Mouse (Mus musculus) embryonic facial prominence, embryonic 15.5 days (tissue): ENCODE results near the gene Pde10a. TPM values are rescaled to one million over a fixed set of nuclear protein-coding genes. Genes with fewer than 3 reads are reported as not detected.
A peak's percentile ranks its signal among the peaks of the same experiment; 100 is the strongest.

Experiments
- ATAC-seq: fragments of 200-750 bp; cut with Nextera tagmentation; 2 replicates; pipeline ENCODE4 v1.8.0; 2017; ENCODE audit warnings: low read depth, moderate TSS enrichment; ENCODE audit not compliant: insufficient number of reproducible peaks, low FRiP score, low TSS enrichment
- H3K27ac ChIP-seq: fragments of 300-500 bp; sonication (generic); replicated peaks from 2 replicates; pipeline ENCODE4 v1.5.1; 2015; ENCODE audit warnings: mild to moderate bottlenecking, inconsistent platforms
- H3K27me3 ChIP-seq: fragments of 300-500 bp; sonication (generic); 2 replicates; pipeline ENCODE4 v1.6.1; 2015; ENCODE audit warnings: inconsistent platforms
- H3K36me3 ChIP-seq: fragments of 300-500 bp; sonication (generic); 2 replicates; pipeline ENCODE4 v1.6.1; 2015; ENCODE audit warnings: mild to moderate bottlenecking, inconsistent platforms
- H3K4me1 ChIP-seq: fragments of 300-500 bp; sonication (generic); 2 replicates; pipeline ENCODE4 v1.6.1; 2015; ENCODE audit warnings: inconsistent platforms
- H3K4me2 ChIP-seq: fragments of 300-500 bp; sonication (generic); replicated peaks from 2 replicates; pipeline ENCODE4 v1.6.1; 2015; ENCODE audit warnings: mild to moderate bottlenecking, inconsistent platforms
- H3K4me3 ChIP-seq: fragments of 300-500 bp; sonication (generic); replicated peaks from 2 replicates; pipeline ENCODE4 v1.5.1; 2015; ENCODE audit warnings: mild to moderate bottlenecking, inconsistent platforms
- H3K9ac ChIP-seq: fragments of 300-500 bp; sonication (generic); 2 replicates; pipeline ENCODE4 v1.6.1; 2015; ENCODE audit warnings: inconsistent platforms
- H3K9me3 ChIP-seq: fragments of 300-500 bp; sonication (generic); replicated peaks from 2 replicates; pipeline ENCODE4 v1.6.1; 2016; ENCODE audit warnings: inconsistent platforms
- WGBS: fragments of 180-500 bp; shearing (Covaris S2); methylation state at CpG from one replicate; pipeline ENCODE4 v1.1.7; 2015; 5-methylcytosine and 5-hydroxymethylcytosine counted together
- polyA plus RNA-seq: library from polyadenylated mRNA; unstranded; fragments of >200 nt; fragmentation: Nextera tagmentation; extraction: Ambion mirVana; gene quantifications from 2 replicates; pipeline ENCODE4 v1.2.1, GENCODE M21; 2015

Pde10a gene
- polyA plus RNA-seq, 1 experiment from 2014 or later: 3.0 TPM

- H3K9me3 ChIP-seq: no peaks in the 10 kb centered on the region
- H3K9ac ChIP-seq: no peak overlapping the region
- ATAC-seq: no peak
- H3K4me3 ChIP-seq: no peak overlapping the region
- no peak overlapping the region for H3K27ac ChIP-seq
- no peaks in the 10 kb centered on the region for H3K27me3 ChIP-seq
- H3K36me3 ChIP-seq: no peaks in the 10 kb centered on the region
- no peak overlapping the region for H3K4me2 ChIP-seq
- H3K4me1 ChIP-seq: no peaks in the 10 kb centered on the region
- 85% methylated on average over 6 of the region's 6 CpGs for WGBS
Observed at GRCm38 (mm10) chr17:8554219-8554618, 29.0 kb downstream of the Pde10a start.

GRCm38 (mm10) chr17:8555785-8556184 is 30.6 kb downstream of the Pde10a start:
- Histone ChIP-seq H3K4me1 (no peaks in the 10 kb centered on the region), H3K9me3 (no peaks in the 10 kb centered on the region), H3K27me3 (no peaks in the 10 kb centered on the region), H3K4me2 (no peak overlapping the region), H3K27ac (no peak overlapping the region), H3K36me3 (no peaks in the 10 kb centered on the region), H3K4me3 (no peak overlapping the region), H3K9ac (no peak overlapping the region)
- ATAC-seq: no peak
- WGBS: 72% methylated on average over 9 of the region's 9 CpGs

GRCm38 (mm10) chr17:8556223-8556622 is 31.1 kb downstream of the Pde10a start:
- 80% methylated on average over 6 of the region's 6 CpGs for WGBS
- H3K4me1 ChIP-seq: no peaks in the 10 kb centered on the region
- H3K4me3 ChIP-seq: no peak overlapping the region
- no peak overlapping the region for H3K9ac ChIP-seq
- H3K36me3 ChIP-seq: no peaks in the 10 kb centered on the region
- no peak for ATAC-seq
- no peaks in the 10 kb centered on the region for H3K27me3 ChIP-seq
- no peak overlapping the region for H3K4me2 ChIP-seq
- H3K27ac ChIP-seq: no peak overlapping the region
- H3K9me3 ChIP-seq: no peaks in the 10 kb centered on the region

GRCm38 (mm10) chr17:8557926-8558325 is 32.8 kb downstream of the Pde10a start:
- no peaks in the 10 kb centered on the region for H3K36me3 ChIP-seq
- WGBS: 70% methylated on average over 8 of the region's 8 CpGs
- no peaks in the 10 kb centered on the region for H3K9me3 ChIP-seq
- no peak overlapping the region for H3K4me2 ChIP-seq
- no peak overlapping the region for H3K27ac ChIP-seq
- no peak overlapping the region for H3K4me3 ChIP-seq
- no peaks in the 10 kb centered on the region for H3K4me1 ChIP-seq
- no peaks in the 10 kb centered on the region for H3K27me3 ChIP-seq
- no peak overlapping the region for H3K9ac ChIP-seq
- no peak for ATAC-seq

- Histone ChIP-seq H3K27me3 (no peaks in the 10 kb centered on the region), H3K4me3 (no peak overlapping the region), H3K9me3 (no peaks in the 10 kb centered on the region), H3K4me2 (no peak overlapping the region), H3K4me1 (no peaks in the 10 kb centered on the region), H3K9ac (no peak overlapping the region), H3K36me3 (no peaks in the 10 kb centered on the region), H3K27ac (no peak overlapping the region)
- 76% methylated on average over 14 of the region's 14 CpGs for WGBS
- no peak for ATAC-seq
Observed at GRCm38 (mm10) chr17:8562101-8562885, 37.1 kb downstream of the Pde10a start.

- no peaks in the 10 kb centered on the region for H3K27me3 ChIP-seq
- H3K4me3 ChIP-seq: no peak overlapping the region
- H3K4me2 ChIP-seq: no peak overlapping the region
- H3K36me3 ChIP-seq: no peaks in the 10 kb centered on the region
- no peaks in the 10 kb centered on the region for H3K9me3 ChIP-seq
- H3K27ac ChIP-seq: no peak overlapping the region
- ATAC-seq: no peak
- no peaks in the 10 kb centered on the region for H3K4me1 ChIP-seq
- whole genome bisulfite sequencing: 71% methylated on average over 1 of the region's 1 CpGs
- no peak overlapping the region for H3K9ac ChIP-seq
Observed at GRCm38 (mm10) chr17:8562886-8563280, 37.7 kb downstream of the Pde10a start.

- 89% methylated on average over 6 of the region's 6 CpGs for WGBS
- no peaks in the 10 kb centered on the region for H3K9me3 ChIP-seq
- no peaks in the 10 kb centered on the region for H3K27me3 ChIP-seq
- H3K4me2 ChIP-seq: no peak within 1 kb of the TSS
- H3K36me3 ChIP-seq: no peaks in the 10 kb centered on the region
- no peak within 1 kb of the TSS for H3K27ac ChIP-seq
- H3K4me1 ChIP-seq: no peaks in the 10 kb centered on the region
- no peak for ATAC-seq
- H3K9ac ChIP-seq: no peak within 1 kb of the TSS
- H3K4me3 ChIP-seq: no peak within 1 kb of the TSS
Observed at GRCm38 (mm10) chr17:8566850-8567249, 41.7 kb downstream of the Pde10a start, which contains the start of gene Gm17087. TSS of gene Gm17087 (minus strand) at chr17:8566950.

GRCm38 (mm10) chr17:8573542-8574260 is 48.5 kb downstream of the Pde10a start:
- no peaks in the 10 kb centered on the region for H3K27me3 ChIP-seq
- no peak overlapping the region for H3K4me2 ChIP-seq
- no peaks in the 10 kb centered on the region for H3K36me3 ChIP-seq
- H3K4me3 ChIP-seq: no peak overlapping the region
- no peak for ATAC-seq
- no peak overlapping the region for H3K9ac ChIP-seq
- no peak overlapping the region for H3K27ac ChIP-seq
- H3K9me3 ChIP-seq: no peaks in the 10 kb centered on the region
- no peaks in the 10 kb centered on the region for H3K4me1 ChIP-seq
- 79% methylated on average over 8 of the region's 8 CpGs for WGBS

GRCm38 (mm10) chr17:8580360-8580759 is 55.2 kb downstream of the Pde10a start:
- H3K4me3 ChIP-seq: no peak overlapping the region
- no peaks in the 10 kb centered on the region for H3K9me3 ChIP-seq
- H3K4me2 ChIP-seq: no peak overlapping the region
- H3K4me1 ChIP-seq: no peaks in the 10 kb centered on the region
- H3K27ac ChIP-seq: no peak overlapping the region
- no peak for ATAC-seq
- no peak overlapping the region for H3K9ac ChIP-seq
- H3K27me3 ChIP-seq: no peaks in the 10 kb centered on the region
- H3K36me3 ChIP-seq: no peaks in the 10 kb centered on the region
- 69% methylated on average over 3 of the region's 3 CpGs for WGBS

GRCm38 (mm10) chr17:8581579-8581978 is 56.4 kb downstream of the Pde10a start:
- H3K4me3 ChIP-seq: no peak overlapping the region
- ATAC-seq: no peak
- no peak overlapping the region for H3K9ac ChIP-seq
- H3K27me3 ChIP-seq: no peaks in the 10 kb centered on the region
- no peak overlapping the region for H3K4me2 ChIP-seq
- H3K9me3 ChIP-seq: no peaks in the 10 kb centered on the region
- WGBS: 82% methylated on average over 8 of the region's 8 CpGs
- no peak overlapping the region for H3K27ac ChIP-seq
- H3K36me3 ChIP-seq: no peaks in the 10 kb centered on the region
- H3K4me1 ChIP-seq: no peaks in the 10 kb centered on the region

- Histone ChIP-seq H3K4me3 (peak overlapping the region; percentile 16; the same call in 1 of the 2 replicates), H3K9me3 (no peaks in the 10 kb centered on the region), H3K4me1 (no peaks in the 10 kb centered on the region), H3K36me3 (no peaks in the 10 kb centered on the region), H3K9ac (0 out of 2 replicates have a peak overlapping the region, but pooled peaks have one; percentile 15), H3K27ac (no peak overlapping the region), H3K4me2 (peak overlapping the region; percentile 42), H3K27me3 (peaks cover 4% of the 10 kb centered on the region; the same call in 1 of the 2 replicates)
- 16% methylated on average over 22 of the region's 22 CpGs for WGBS
- peak; percentile 60; the same call in 1 of the 2 replicates for ATAC-seq
Observed at GRCm38 (mm10) chr17:8592427-8593277, 67.5 kb downstream of the Pde10a start.
